Mouse (Mus musculus) ES-E14 (cell line): ENCODE measurements at regions not wholly inside any gene's neighbourhood (a gene's known extent, or its start where the extent isn't known, plus 50 kb on each side); places are given as distances from the start of the nearest gene placed in this dataset.

ENCODE experiments used
- DNase-seq: peaks from one replicate; pipeline ENCODE4 v3.0.0-alpha.2; 2013; ENCODE audit warnings: low read depth, low spot score
- H3K27ac ChIP-seq: 2 replicates; pipeline ENCODE4 v1.5.1; 2012; ENCODE audit warnings: low read depth, mild to moderate bottlenecking, low read length, moderate library complexity, mixed read lengths; ENCODE audit not compliant: poor library complexity, insufficient read depth, severe bottlenecking
- H3K36me3 ChIP-seq: 2 replicates; pipeline ENCODE4 v1.6.1; 2012; ENCODE audit warnings: mild to moderate bottlenecking, low read length, moderate library complexity, mixed read lengths; ENCODE audit not compliant: control insufficient read depth, poor library complexity, insufficient read depth, severe bottlenecking
- H3K4me1 ChIP-seq, 2 experiments: fragments of 150-350 bp in 1 of 2; sonication (generic) in 1 of 2; 2 replicates each; pipeline ENCODE4 v1.6.1; 2012; ENCODE audit warnings: low read length in 2 of 2, mild to moderate bottlenecking in 1 of 2, mixed read lengths in 1 of 2; ENCODE audit not compliant: control insufficient read depth in 2 of 2, insufficient read depth in 2 of 2, poor library complexity in 1 of 2
- H3K4me3 ChIP-seq, 2 experiments: fragments of 150-350 bp in 1 of 2; sonication (generic) in 1 of 2; 2 replicates each; pipeline ENCODE4 v1.5.1; 2012; ENCODE audit warnings: low read length in 2 of 2, low read depth in 1 of 2, mild to moderate bottlenecking in 1 of 2, mixed read lengths in 1 of 2; ENCODE audit not compliant: insufficient read depth in 1 of 2, poor library complexity in 1 of 2, severe bottlenecking in 1 of 2
- H3K9ac ChIP-seq: 2 replicates; pipeline ENCODE4 v1.6.1; 2012; ENCODE audit warnings: low read depth, mild to moderate bottlenecking, low read length, mixed read lengths; ENCODE audit not compliant: poor library complexity, insufficient read depth, severe bottlenecking
- H3K9me3 ChIP-seq: fragments of 150-350 bp; sonication (generic); 2 replicates; pipeline ENCODE4 v1.6.1; 2012; ENCODE audit warnings: low read depth, mild to moderate bottlenecking, low read length; ENCODE audit not compliant: control insufficient read depth, insufficient read depth
- CHD2 ChIP-seq: IDR thresholded peaks from 2 replicates; pipeline ENCODE4 v1.6.1; 2014; ENCODE audit warnings: mild to moderate bottlenecking, low read depth, low read length, inconsistent platforms
- HCFC1 ChIP-seq: IDR thresholded peaks from 2 replicates; pipeline ENCODE4 v1.6.1; 2012; ENCODE audit warnings: low read length, inconsistent platforms, borderline replicate concordance; ENCODE audit not compliant: insufficient read depth
- MAFK ChIP-seq: IDR thresholded peaks from 2 replicates; pipeline ENCODE4 v1.6.1; 2014; ENCODE audit warnings: mild to moderate bottlenecking, low read depth, low read length, inconsistent platforms; ENCODE audit not compliant: insufficient read depth
- ZC3H11A ChIP-seq: IDR thresholded peaks from 2 replicates; pipeline ENCODE4 v1.6.1; 2012; ENCODE audit warnings: low read depth, mild to moderate bottlenecking, inconsistent platforms, low read length, borderline replicate concordance
- ZNF384 ChIP-seq: IDR thresholded peaks from 2 replicates; pipeline ENCODE4 v1.6.1; 2012; ENCODE audit warnings: low read depth, low read length, inconsistent platforms
- in situ Hi-C, 2 experiments: fragments of 600-800 bp; cut with MboI; formaldehyde crosslinking; loops; one replicate each; pipeline ENCODE4 v1.15.1; 2025; ENCODE audit warnings: low sequenced_read_pairs in 2 of 2, inconsistent platforms in 1 of 2; ENCODE audit not compliant: unreplicated experiment in 2 of 2

- no peak overlapping the region for H3K4me3 ChIP-seq
- in situ Hi-C loops: no loop called here
- TF ChIP-seq ZNF384: no peak
- H3K9ac ChIP-seq: no peak overlapping the region
- no peak for DNase-seq
- H3K27ac ChIP-seq: no peak overlapping the region
- H3K36me3 ChIP-seq: no peaks in the 10 kb centered on the region
- H3K4me1 ChIP-seq: no peaks in the 10 kb centered on the region
- H3K9me3 ChIP-seq: no peaks in the 10 kb centered on the region
Measured at GRCm38 (mm10) chr1:186345449-186345848, 228.3 kb upstream of the Lyplal1 start.

GRCm38 (mm10) chr1:186342931-186343506, 225.9 kb upstream of the Lyplal1 start:
- H3K4me3 ChIP-seq: no peak overlapping the region
- in situ Hi-C loops: no loop called here
- DNase-seq: no peak
- TF ChIP-seq HCFC1: no peak
- TF ChIP-seq ZNF384: no peak
- no peak for TF ChIP-seq MAFK
- no peak for TF ChIP-seq ZC3H11A
- no peak for TF ChIP-seq CHD2
- no peaks in the 10 kb centered on the region for H3K36me3 ChIP-seq
- H3K9ac ChIP-seq: no peak overlapping the region
- H3K9me3 ChIP-seq: no peaks in the 10 kb centered on the region
- no peaks in the 10 kb centered on the region for H3K4me1 ChIP-seq
- H3K27ac ChIP-seq: no peak overlapping the region

- in situ Hi-C loops: no loop called here
- Histone ChIP-seq H3K4me3 (no peak overlapping the region), H3K9ac (no peak overlapping the region), H3K4me1 (no peaks in the 10 kb centered on the region), H3K36me3 (no peaks in the 10 kb centered on the region), H3K9me3 (no peaks in the 10 kb centered on the region), H3K27ac (no peak overlapping the region)
- TF ChIP-seq MAFK (no peak), HCFC1 (no peak), CHD2 (no peak), ZC3H11A (no peak), ZNF384 (no peak)
- no peak for DNase-seq
Measured at GRCm38 (mm10) chr1:186342391-186342790, 225.3 kb upstream of the Lyplal1 start.

DNA sequence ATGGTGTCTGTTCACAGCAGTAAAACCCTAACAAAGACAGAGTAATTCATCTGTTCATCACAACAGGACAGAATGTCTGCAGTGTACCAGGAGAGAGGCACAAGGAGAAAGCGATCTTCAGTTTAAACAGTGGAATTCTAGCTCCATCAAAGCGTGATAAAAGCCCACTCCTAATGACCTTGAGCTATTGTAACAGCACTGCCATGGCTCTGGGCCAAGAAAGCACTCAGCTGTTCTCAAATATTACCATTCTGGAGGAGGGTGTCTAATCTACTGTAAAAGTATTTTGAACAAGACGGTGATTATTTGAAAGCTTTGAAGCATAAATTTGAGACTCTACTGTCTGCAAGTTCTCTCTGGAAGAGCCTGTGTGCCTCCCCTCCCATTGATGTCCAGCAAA, 224.8 kb upstream of the Lyplal1 start:
- H3K9ac ChIP-seq: no peak overlapping the region

DNA sequence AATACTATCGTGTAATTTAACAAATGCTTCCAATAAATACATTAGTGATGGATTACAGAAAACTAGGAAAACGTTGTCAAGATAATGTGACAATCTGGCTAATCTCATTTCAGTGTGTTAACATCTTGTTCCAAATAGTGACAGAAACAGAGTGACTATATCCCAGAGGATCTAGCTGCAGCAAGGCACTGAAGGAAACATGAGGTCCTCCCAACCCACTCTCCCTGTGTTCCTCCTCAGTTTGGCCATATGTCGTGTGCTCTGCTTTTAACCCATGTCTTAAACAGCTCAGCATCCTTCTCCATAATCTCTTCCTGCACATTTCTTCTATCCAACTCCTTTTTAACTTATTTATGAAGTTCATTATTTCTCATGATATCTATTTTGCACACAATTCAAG, 223.6 kb upstream of the Lyplal1 start:
- Histone ChIP-seq H3K4me3 (no peak overlapping the region), H3K9ac (no peak overlapping the region), H3K9me3 (no peaks in the 10 kb centered on the region), H3K36me3 (no peaks in the 10 kb centered on the region), H3K4me1 (no peaks in the 10 kb centered on the region), H3K27ac (no peak overlapping the region)
- TF ChIP-seq HCFC1: no peak
- TF ChIP-seq ZC3H11A: no peak
- TF ChIP-seq MAFK: no peak
- no peak for TF ChIP-seq ZNF384
- TF ChIP-seq CHD2: no peak
- DNase-seq: no peak
- in situ Hi-C loops: no loop called here

More for the DNA sequence above, 224.8 kb upstream of the Lyplal1 start:
- no peak for DNase-seq
- no peak for TF ChIP-seq MAFK
- no peak for TF ChIP-seq CHD2
- TF ChIP-seq ZC3H11A: no peak
- TF ChIP-seq HCFC1: no peak
- TF ChIP-seq ZNF384: no peak
- in situ Hi-C loops: no loop called here
- Histone ChIP-seq H3K36me3 (no peaks in the 10 kb centered on the region), H3K27ac (no peak overlapping the region), H3K9me3 (no peaks in the 10 kb centered on the region), H3K4me3 (no peak overlapping the region), H3K4me1 (no peaks in the 10 kb centered on the region)
